Mouse (Mus musculus) hindlimb bud, embryonic 11.5 days (tissue): ENCODE measurements at regions not wholly inside any gene's neighbourhood (a gene's known extent, or its start where the extent isn't known, plus 50 kb on each side); places are given as distances from the start of the nearest gene placed in this dataset.

ENCODE experiments used
- DNase-seq: peaks from one replicate; pipeline ENCODE4 v3.0.0-alpha.2; 2012; ENCODE audit warnings: low read depth, low spot score; ENCODE audit errors: extremely low spot score

GRCm38 (mm10) chr1:73075699-73076373, 60.1 kb upstream of the Tnp1 start:
- no peak for DNase-seq

- no peak for DNase-seq
These were observed 59.5 kb upstream of the Tnp1 start for GRCm38 (mm10) chr1:73075159-73075558.

- no peak for DNase-seq
These were observed 58.8 kb upstream of the Tnp1 start for GRCm38 (mm10) chr1:73074525-73074924.

GRCm38 (mm10) chr1:73072237-73072904, 56.7 kb upstream of the Tnp1 start:
- DNase-seq: no peak

GRCm38 (mm10) chr1:73070126-73070525, 54.4 kb upstream of the Tnp1 start:
- DNase-seq: no peak
